Mouse (Mus musculus) lung, postnatal 0 days (tissue): ENCODE data around the gene Birc2.

Experiments
- CTCF ChIP-seq: IDR thresholded peaks from 2 replicates; pipeline ENCODE4 v1.5.1; 2016; ENCODE audit warnings: antibody characterized with exemption, mild to moderate bottlenecking
- EP300 ChIP-seq: IDR thresholded peaks from 2 replicates; pipeline ENCODE4 v1.6.1; 2016; ENCODE audit warnings: antibody characterized with exemption, mild to moderate bottlenecking, control low read depth

DNA sequence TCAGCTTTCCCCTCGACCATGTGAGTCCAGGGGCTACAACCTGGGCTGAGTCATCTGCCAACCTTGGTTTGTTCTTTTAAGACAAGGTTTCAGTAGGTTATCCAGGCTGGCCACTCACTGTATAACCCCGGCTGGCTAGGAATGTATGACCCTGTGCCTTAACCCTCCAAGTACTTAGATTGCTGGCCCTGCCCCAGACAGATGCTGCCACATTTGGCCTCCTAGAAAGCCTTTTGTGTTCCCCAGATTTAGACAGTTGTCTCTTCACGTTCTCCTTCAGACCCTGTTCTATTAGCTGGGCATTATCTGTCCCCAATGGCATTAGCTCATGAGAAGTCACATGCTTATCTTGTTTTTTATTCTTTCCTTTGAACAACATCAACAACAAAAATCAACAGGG is 19.0 kb upstream of the Birc2 start:
- TF ChIP-seq CTCF (no peak), EP300 (no peak)
